Mouse (Mus musculus): ENCODE results near the gene Chmp4b. TPM values are rescaled to one million over a fixed set of nuclear protein-coding genes. Genes with fewer than 3 reads are reported as not detected.

The Chmp4b gene
- polyA plus RNA-seq, 1 experiment: 27.6 TPM

- no peak overlapping the region for H3K4me3 ChIP-seq (replicated peaks)
- peaks cover 4% of the 10 kb centered on the region; the same call in 1 of the 2 replicates for H3K27me3 ChIP-seq (ENCODE audit: control insufficient read depth)
- TF ChIP-seq GATA1 (IDR thresholded peaks at IDR 0.05; ENCODE audit: low read length) (no peak), TAL1 (IDR thresholded peaks at IDR 0.05; ENCODE audit: low read length) (no peak)
- peaks cover 9% of the 10 kb centered on the region for H3K4me1 ChIP-seq (ENCODE audit: control insufficient read depth)
- H3K36me3 ChIP-seq (ENCODE audit: control insufficient read depth): no peaks in the 10 kb centered on the region
- no peaks in the 10 kb centered on the region for H3K9me3 ChIP-seq (ENCODE audit: control insufficient read depth, low read length)
These were observed 51.3 kb downstream of the Chmp4b start for GRCm38 (mm10) chr2:154702637-154703315.

- no peak for TF ChIP-seq TAL1 (IDR thresholded peaks at IDR 0.05; ENCODE audit: low read length)
- no peak for TF ChIP-seq GATA1 (IDR thresholded peaks at IDR 0.05; ENCODE audit: low read length)
- Histone ChIP-seq H3K27me3 (ENCODE audit: control insufficient read depth) (peaks cover 5% of the 10 kb centered on the region; the same call in 1 of the 2 replicates), H3K36me3 (ENCODE audit: control insufficient read depth) (no peaks in the 10 kb centered on the region), H3K9me3 (ENCODE audit: control insufficient read depth, low read length) (no peaks in the 10 kb centered on the region), H3K4me3 (replicated peaks) (no peak overlapping the region), H3K4me1 (ENCODE audit: control insufficient read depth) (peaks cover 9% of the 10 kb centered on the region)
These were observed 55.2 kb downstream of the Chmp4b start for GRCm38 (mm10) chr2:154706526-154707280.

DNA sequence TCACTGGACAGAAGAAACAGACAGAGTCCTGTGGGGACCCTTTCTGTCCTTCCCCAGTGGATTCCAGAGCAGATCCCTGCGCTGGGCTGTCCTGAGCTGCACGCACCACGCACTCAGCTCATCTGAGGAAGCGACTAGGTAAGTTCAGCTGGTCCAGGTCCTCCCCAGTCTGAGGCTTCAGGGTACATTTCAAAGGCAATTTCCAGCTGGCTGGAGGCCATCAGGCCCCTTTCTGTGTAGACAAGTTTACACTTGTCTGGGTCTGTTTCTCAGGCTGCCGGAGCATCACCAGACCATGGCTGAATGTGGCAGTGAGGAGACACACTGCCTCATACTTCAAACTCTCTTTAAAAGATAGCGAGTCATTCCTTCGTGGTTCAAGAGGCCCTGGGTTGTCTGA, 55.8 kb downstream of the Chmp4b start:
- H3K9me3 ChIP-seq (ENCODE audit: control insufficient read depth, low read length): no peaks in the 10 kb centered on the region
- peaks cover 9% of the 10 kb centered on the region; the same call in 1 of the 2 replicates for H3K27me3 ChIP-seq (ENCODE audit: control insufficient read depth)
- peaks cover 12% of the 10 kb centered on the region for H3K4me1 ChIP-seq (ENCODE audit: control insufficient read depth)
- TF ChIP-seq TAL1 (IDR thresholded peaks at IDR 0.05; ENCODE audit: low read length): no peak
- TF ChIP-seq GATA1 (IDR thresholded peaks at IDR 0.05; ENCODE audit: low read length): no peak
- no peaks in the 10 kb centered on the region for H3K36me3 ChIP-seq (ENCODE audit: control insufficient read depth)
- no peak overlapping the region for H3K4me3 ChIP-seq (replicated peaks)

- Histone ChIP-seq H3K27me3 (ENCODE audit: control insufficient read depth) (peaks cover 7% of the 10 kb centered on the region; the same call in 1 of the 2 replicates), H3K36me3 (ENCODE audit: control insufficient read depth) (no peaks in the 10 kb centered on the region), H3K4me1 (ENCODE audit: control insufficient read depth) (peaks cover 12% of the 10 kb centered on the region), H3K9me3 (ENCODE audit: control insufficient read depth, low read length) (no peaks in the 10 kb centered on the region), H3K4me3 (replicated peaks) (no peak overlapping the region)
- TF ChIP-seq TAL1 (IDR thresholded peaks at IDR 0.05; ENCODE audit: low read length) (no peak), GATA1 (IDR thresholded peaks at IDR 0.05; ENCODE audit: low read length) (no peak)
These were observed 56.4 kb downstream of the Chmp4b start for GRCm38 (mm10) chr2:154707830-154708385.

GRCm38 (mm10) chr2:154711701-154712100, 60.2 kb downstream of the Chmp4b start:
- TF ChIP-seq GATA1 (IDR thresholded peaks at IDR 0.05; ENCODE audit: low read length) (no peak), TAL1 (IDR thresholded peaks at IDR 0.05; ENCODE audit: low read length) (no peak)
- Histone ChIP-seq H3K27me3 (ENCODE audit: control insufficient read depth) (peaks cover 5% of the 10 kb centered on the region; the same call in 1 of the 2 replicates), H3K4me1 (ENCODE audit: control insufficient read depth) (peaks cover 7% of the 10 kb centered on the region), H3K36me3 (ENCODE audit: control insufficient read depth) (no peaks in the 10 kb centered on the region), H3K4me3 (replicated peaks) (no peak overlapping the region), H3K9me3 (ENCODE audit: control insufficient read depth, low read length) (no peaks in the 10 kb centered on the region)

DNA sequence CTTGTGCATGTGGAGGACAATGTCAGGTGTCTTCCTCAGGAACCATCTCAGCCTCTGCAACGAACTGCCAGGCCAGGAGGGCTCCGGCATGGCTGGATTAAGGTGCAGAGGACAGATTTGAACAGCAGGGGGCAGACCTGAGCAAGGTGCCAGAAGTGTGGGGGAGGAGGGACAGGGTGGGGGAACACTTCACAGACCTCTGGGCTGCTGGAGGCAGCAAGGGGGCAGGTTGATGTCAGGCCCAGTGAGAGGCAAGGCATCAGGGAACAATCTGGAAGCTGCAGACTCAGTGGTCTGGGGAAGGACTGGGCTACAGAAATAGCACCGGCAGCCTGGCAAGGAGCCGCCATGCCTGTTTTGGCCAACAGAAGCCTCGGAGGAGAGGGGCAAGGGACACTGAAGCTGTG, 60.8 kb downstream of the Chmp4b start:
- TF ChIP-seq TAL1 (IDR thresholded peaks at IDR 0.05; ENCODE audit: low read length) (no peak), GATA1 (IDR thresholded peaks at IDR 0.05; ENCODE audit: low read length) (no peak)
- H3K9me3 ChIP-seq (ENCODE audit: control insufficient read depth, low read length): no peaks in the 10 kb centered on the region
- no peaks in the 10 kb centered on the region for H3K36me3 ChIP-seq (ENCODE audit: control insufficient read depth)

GRCm38 (mm10) chr2:154713083-154713482, 61.6 kb downstream of the Chmp4b start:
- Histone ChIP-seq H3K27me3 (ENCODE audit: control insufficient read depth) (peaks cover 5% of the 10 kb centered on the region; the same call in 1 of the 2 replicates), H3K36me3 (ENCODE audit: control insufficient read depth) (no peaks in the 10 kb centered on the region), H3K4me3 (replicated peaks) (no peak overlapping the region), H3K4me1 (ENCODE audit: control insufficient read depth) (peaks cover 7% of the 10 kb centered on the region), H3K9me3 (ENCODE audit: control insufficient read depth, low read length) (no peaks in the 10 kb centered on the region)
- TF ChIP-seq TAL1 (IDR thresholded peaks at IDR 0.05; ENCODE audit: low read length) (no peak), GATA1 (IDR thresholded peaks at IDR 0.05; ENCODE audit: low read length) (no peak)

More for the DNA sequence above, 60.8 kb downstream of the Chmp4b start:
- Histone ChIP-seq H3K27me3 (ENCODE audit: control insufficient read depth) (peaks cover 5% of the 10 kb centered on the region; the same call in 1 of the 2 replicates), H3K4me3 (replicated peaks) (no peak overlapping the region), H3K4me1 (ENCODE audit: control insufficient read depth) (peaks cover 7% of the 10 kb centered on the region)

GRCm38 (mm10) chr2:154713964-154714363, 62.5 kb downstream of the Chmp4b start:
- Histone ChIP-seq H3K4me1 (ENCODE audit: control insufficient read depth) (peaks cover 7% of the 10 kb centered on the region), H3K36me3 (ENCODE audit: control insufficient read depth) (no peaks in the 10 kb centered on the region), H3K4me3 (replicated peaks) (no peak overlapping the region), H3K9me3 (ENCODE audit: control insufficient read depth, low read length) (no peaks in the 10 kb centered on the region), H3K27me3 (ENCODE audit: control insufficient read depth) (peaks cover 5% of the 10 kb centered on the region; the same call in 1 of the 2 replicates)
- TF ChIP-seq TAL1 (IDR thresholded peaks at IDR 0.05; ENCODE audit: low read length): no peak
- TF ChIP-seq GATA1 (IDR thresholded peaks at IDR 0.05; ENCODE audit: low read length): no peak

DNA sequence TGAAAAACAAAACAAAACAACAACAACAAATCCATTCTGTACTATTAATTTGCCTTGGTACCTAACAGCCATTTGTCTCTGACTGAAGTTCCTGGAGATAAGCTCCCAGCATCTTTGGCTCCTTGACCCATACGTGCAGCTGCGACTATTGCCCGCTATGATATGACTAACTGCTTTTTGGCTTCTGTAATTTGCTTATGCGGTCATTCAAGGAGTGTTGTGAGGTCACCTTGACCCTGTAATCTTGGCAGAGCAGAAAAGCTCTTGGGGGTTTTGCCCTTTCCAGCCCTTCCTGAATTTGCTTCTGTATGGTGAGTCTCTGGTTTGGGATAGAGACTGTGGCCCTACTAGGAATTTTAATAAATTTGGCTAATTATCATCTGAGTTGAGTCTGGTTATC, 65.1 kb downstream of the Chmp4b start:
- no peaks in the 10 kb centered on the region for H3K9me3 ChIP-seq (ENCODE audit: control insufficient read depth, low read length)
- H3K4me3 ChIP-seq (replicated peaks): no peak overlapping the region
- peaks cover 5% of the 10 kb centered on the region; the same call in 1 of the 2 replicates for H3K27me3 ChIP-seq (ENCODE audit: control insufficient read depth)
- H3K4me1 ChIP-seq (ENCODE audit: control insufficient read depth): peaks cover 7% of the 10 kb centered on the region
- H3K36me3 ChIP-seq (ENCODE audit: control insufficient read depth): no peaks in the 10 kb centered on the region
- TF ChIP-seq TAL1 (IDR thresholded peaks at IDR 0.05; ENCODE audit: low read length) (no peak), GATA1 (IDR thresholded peaks at IDR 0.05; ENCODE audit: low read length) (no peak)
